Mouse (Mus musculus) R1 (cell line): ENCODE measurements around the gene Kcnk6.
"Not testable (repeated sequence)": the region's sequence is repeated elsewhere in the genome, so short reads cannot be mapped to it uniquely, and the experiment has no call there.

ENCODE experiments used
- DNase-seq: peaks from one replicate; pipeline ENCODE4 v3.0.0-alpha.2; 2018; ENCODE audit warnings: low read depth, low spot score

The Kcnk6 gene

GRCm38 (mm10) chr7:29202577-29202976 lies 29.7 kb downstream of the Kcnk6 start:
- DNase-seq, result no peak

GRCm38 (mm10) chr7:29194230-29194629 lies 38.1 kb downstream of the Kcnk6 start:
- DNase-seq, result peak; percentile 64

DNA sequence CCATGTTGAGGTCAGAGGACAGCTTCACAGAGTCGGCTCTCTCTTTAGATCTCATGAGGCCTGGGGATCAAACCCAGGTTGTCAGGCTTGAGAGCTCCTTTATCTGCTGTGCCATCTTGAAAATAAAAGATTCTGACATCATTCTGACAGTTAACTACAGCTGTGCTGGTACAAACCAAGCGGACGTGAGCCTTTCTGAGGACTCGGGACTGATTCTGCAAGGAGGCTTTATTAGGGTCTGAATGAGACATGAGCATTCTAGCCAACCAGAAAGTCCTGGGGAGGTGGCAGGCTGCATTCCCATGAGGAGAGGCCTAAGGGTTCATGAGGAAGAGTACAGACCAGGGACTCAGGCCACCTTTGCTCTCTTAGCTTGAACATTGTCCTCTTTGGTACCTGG lies 51.0 kb downstream of the Kcnk6 start:
- not testable (repeated sequence) for DNase-seq

DNA sequence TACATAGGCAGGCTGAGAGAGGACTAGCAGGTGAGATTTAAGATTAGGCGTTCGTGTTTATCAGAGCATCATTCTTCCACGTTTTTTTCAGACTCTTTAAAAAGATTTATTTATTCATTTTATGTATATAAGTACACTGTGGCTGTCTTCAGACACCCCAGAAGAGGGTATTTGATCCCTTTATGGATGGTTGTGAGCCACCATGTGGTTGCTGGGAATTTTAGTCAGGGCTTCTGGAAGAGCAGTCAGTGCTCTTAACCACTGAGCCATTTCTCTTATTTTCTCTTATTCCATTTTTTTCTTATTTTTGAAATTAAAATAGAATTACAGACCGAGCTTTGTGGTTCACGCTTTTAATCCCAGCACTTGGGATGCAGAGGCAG lies 51.5 kb downstream of the Kcnk6 start:
- DNase-seq, result no peak

DNA sequence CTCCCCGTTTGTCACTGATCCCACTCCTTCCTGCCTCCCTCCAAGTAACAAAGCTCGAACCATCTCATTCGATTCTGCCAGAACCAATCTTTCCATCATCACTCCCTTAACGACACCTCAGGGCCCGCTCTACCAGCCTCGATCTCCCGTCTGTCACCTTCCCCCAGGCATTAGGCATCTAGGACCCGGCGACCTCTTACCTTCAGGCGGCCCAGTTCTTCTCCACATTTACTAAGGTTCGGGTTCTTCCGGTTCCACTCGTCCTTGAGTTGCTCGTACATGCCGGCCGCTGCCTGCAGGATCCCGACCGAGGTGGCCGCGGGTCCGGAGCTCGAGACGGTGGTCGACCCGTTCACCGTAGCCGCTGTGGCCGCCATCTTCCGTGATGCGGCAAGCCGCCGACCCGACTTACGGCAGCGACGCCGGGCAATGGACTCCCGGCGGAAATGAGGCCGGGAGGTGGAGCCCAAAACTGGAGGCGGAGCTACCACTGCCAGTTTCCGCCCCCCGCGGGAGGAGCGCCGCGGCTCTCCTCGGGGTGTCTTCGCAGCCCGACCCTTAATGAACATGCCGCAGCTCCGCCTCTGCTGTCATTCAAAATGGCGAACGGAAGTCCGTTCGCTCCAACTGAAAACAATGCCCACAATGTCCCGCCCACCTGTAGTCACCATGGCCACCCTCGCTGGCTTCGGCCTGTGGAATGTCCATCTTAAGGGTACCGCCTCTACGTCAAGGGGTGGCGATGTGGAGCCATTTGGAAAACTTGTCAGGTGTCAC lies 52.0 kb downstream of the Kcnk6 start, which contains the start of gene Psmd8:
Psmd8 (minus strand) TSS at position 625 of the 777 bp plus-strand sequence.
- DNase-seq, result peak; percentile 99

- no peak for DNase-seq
Observed at GRCm38 (mm10) chr7:29179323-29179722, 53.0 kb downstream of the Kcnk6 start.

DNA sequence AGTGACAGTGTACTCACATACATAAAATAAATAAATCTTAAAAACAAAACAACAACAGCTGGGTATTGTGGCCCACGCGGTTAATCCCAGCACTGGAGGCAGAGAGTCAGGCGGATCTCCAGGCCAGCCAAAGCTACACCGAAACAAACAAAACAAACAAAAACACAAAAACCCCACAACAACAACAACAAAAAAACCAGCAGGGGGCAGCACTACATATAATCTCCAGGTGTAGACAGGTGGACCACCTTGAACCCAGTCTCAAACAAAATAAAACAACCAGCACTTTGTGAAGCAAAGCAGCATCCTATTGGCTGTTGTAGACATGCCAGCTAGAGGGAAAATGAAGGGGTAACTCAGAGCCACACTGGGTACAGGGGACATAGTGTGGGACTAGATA lies 54.2 kb downstream of the Kcnk6 start:
- DNase-seq, result peak; percentile 57

DNA sequence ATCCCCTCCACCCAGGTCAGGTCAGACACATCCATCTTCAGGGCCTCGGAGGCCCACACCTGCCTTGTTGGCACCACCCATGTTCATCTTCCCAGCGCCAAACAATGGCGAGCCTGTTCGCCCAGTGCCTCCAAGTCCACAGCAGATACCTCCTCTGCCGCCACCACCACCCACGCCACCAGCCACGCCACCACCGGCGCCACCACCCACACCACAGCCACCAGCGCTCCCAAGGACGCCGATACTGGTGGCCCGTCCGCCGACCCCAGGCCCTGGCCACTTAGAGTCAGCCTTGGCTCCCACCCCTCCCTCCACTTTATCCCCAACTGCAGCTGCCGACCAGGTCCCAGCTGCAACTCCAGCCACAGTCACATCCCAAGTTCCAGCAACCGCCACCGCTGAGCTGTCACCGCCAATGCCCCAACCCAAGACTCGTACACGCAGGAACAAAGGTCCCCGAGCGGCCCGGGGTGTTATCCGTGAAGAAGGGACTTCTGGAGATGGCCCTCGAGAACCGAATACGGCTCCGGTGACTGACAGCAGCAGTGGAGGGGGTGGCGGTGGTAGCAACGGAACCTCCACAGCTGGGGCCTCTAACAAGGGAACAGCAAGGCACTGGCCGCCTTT lies 59.8 kb downstream of the Kcnk6 start:
- no peak for DNase-seq
